Mouse (Mus musculus): ENCODE measurements at regions not wholly inside any gene's neighbourhood (a gene's known extent, or its start where the extent isn't known, plus 50 kb on each side); places are given as distances from the start of the nearest gene placed in this dataset.

DNA sequence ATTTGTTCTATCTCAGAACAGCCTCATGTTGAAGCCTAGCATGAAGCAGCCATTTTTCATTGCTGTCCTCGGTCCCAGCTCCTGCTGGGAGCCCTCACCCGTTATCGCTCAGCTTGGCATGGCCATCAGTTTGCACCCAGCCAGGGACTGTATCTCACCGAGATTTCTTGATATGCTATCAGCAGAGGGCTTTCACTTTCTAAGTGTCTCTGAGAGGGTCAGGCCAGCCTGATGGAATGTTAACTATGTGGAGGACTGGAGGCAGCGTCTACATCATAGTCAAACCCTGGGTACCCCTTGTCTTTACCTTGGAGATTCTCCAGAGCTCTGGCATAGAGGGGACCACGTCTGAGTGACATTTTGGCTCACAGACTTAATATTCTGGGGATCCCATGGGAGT is 84.9 kb upstream of the 4930535I16Rik start:
- Histone ChIP-seq H3K4me3 (no peak overlapping the region), H3K27ac (replicated peaks) (no peak overlapping the region), H3K36me3 (replicated peaks) (no peaks in the 10 kb centered on the region), H3K4me1 (peaks cover 20% of the 10 kb centered on the region), H3K9me3 (no peaks in the 10 kb centered on the region), H3K27me3 (replicated peaks; ENCODE audit: low read depth, poor library complexity, severe bottlenecking) (peaks cover 40% of the 10 kb centered on the region)
- DNase-seq (ENCODE audit: low spot score), result no peak
- 70% methylated on average over 6 of the region's 6 CpGs for WGBS

DNA sequence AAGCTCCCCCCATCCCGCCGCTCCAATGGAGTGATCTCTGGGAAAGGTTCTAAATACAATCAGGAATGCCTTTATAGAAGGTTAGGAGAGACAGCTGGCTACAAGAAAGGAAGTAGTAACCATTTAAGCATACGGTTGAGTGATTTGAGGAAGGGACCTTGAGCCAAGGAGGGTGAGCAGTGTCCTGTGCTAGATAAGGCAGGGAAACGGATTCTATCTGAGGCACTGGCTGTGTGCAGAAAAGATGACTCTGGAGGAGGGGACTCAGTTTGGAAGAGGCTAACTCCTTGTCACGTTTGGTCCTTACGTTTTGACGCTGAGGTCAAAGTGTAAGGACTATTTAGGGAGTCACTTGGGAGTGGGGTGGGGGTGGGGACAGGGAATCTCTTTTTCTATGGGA is 84.3 kb upstream of the 4930535I16Rik start:
- WGBS, result 79% methylated on average over 7 of the region's 7 CpGs

DNA sequence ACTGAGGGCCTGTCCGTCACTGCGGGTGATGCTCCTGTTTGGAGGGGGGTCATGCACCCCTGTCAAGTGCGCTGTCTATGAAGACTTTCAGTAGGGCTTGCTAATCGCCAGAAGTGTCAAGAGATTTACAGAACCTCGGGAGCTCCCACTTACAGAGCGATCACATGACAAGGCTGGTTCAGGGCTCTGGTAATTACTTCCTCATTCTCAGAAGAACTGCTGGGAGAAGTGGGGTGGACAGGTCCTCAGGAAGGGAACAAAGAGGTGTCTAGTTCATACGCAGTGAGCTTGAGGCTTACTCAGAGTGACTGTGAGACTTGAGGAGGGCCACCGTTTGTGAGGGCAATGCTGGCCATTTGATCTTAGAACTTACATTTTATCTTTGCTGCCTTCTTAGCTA is 78.0 kb upstream of the 4930535I16Rik start:
- H3K9me3 ChIP-seq, result peaks cover 7% of the 10 kb centered on the region; the same call in 1 of the 2 replicates
- no peak overlapping the region for H3K27ac ChIP-seq (replicated peaks)
- no peak overlapping the region for H3K4me3 ChIP-seq
- 80% methylated on average over 8 of the region's 8 CpGs for WGBS
- H3K36me3 ChIP-seq (replicated peaks), result no peaks in the 10 kb centered on the region
- no peak for DNase-seq (ENCODE audit: low spot score)
- H3K4me1 ChIP-seq, result peaks cover 36% of the 10 kb centered on the region
- peaks cover 65% of the 10 kb centered on the region for H3K27me3 ChIP-seq (replicated peaks; ENCODE audit: low read depth, poor library complexity, severe bottlenecking)

More for the DNA sequence above, 84.3 kb upstream of the 4930535I16Rik start:
- Histone ChIP-seq H3K9me3 (no peaks in the 10 kb centered on the region), H3K27ac (replicated peaks) (no peak overlapping the region), H3K4me3 (no peak overlapping the region), H3K27me3 (replicated peaks; ENCODE audit: low read depth, poor library complexity, severe bottlenecking) (peaks cover 45% of the 10 kb centered on the region), H3K4me1 (peaks cover 20% of the 10 kb centered on the region), H3K36me3 (replicated peaks) (no peaks in the 10 kb centered on the region)
- no peak for DNase-seq (ENCODE audit: low spot score)

DNA sequence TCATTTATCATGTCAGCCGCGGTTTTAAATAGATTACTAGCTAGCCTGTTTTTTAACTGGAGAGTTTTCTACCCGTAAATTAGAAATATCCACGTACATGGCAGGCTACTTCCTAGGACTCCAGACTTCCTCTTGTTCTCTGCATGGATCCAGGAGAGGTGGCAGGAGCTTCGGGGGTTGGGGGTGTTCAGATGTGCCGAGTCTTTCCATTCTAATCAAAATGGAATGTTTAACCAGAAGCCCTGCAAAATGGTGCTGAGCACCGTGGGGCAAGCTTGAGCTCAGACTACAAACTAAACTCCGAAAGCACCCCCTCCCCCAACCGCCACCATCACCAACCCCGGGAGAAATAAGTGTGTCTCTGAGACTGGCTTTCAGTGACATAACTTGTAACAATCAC is 73.4 kb upstream of the 4930535I16Rik start:
- H3K27ac ChIP-seq (replicated peaks), result peak overlapping the region; percentile 63; the same call in 1 of the 2 replicates

DNA sequence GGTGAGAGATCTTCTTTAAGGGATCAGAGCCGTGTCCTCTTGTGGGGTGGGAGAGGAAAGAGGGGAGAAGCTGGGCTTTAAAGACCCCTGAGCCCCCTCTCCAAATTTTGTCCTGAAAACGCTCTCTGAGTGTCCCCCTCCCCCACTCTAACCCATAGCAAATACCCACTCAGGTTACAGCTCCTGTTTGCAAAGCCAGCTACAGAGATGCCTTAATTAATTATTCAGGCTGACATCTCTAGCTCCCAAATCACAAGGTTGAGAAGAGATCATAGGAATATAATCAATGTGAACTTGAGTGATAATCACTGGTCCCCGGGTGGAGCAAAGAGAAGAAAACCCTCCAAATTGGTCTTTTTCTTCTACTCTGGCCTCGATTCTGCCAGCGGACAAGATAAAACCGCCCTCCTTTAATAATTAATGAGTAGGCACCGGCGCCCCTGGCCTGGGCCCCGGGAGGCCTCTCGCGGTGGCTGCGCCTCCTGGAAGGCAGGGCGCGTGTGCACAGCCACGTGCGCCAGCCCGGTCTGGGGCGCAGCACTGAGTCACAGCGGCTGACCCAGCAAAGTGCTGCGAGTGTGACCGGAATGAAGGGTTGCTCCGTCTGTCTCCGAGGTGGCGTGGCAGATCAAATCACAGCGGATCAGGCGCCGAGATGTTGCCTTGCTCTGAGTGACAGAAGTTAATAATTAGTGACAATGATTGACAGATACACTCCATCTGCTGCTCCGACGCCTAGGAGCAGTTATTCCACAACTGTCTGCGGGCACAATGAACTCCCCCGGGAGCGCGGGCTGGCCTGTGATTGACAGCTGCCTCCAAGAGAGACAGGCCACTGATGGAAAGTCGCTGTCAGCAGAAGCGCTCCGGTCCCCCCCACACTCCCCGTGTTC is 72.7 kb upstream of the 4930535I16Rik start:
- peak; percentile 70 for DNase-seq (ENCODE audit: low spot score)
- WGBS, result 2% methylated on average over 37 of the region's 37 CpGs
- H3K36me3 ChIP-seq (replicated peaks), result no peaks in the 10 kb centered on the region
- peaks cover 45% of the 10 kb centered on the region for H3K4me1 ChIP-seq
- peak overlapping the region; percentile 56 for H3K4me3 ChIP-seq
- peaks cover 77% of the 10 kb centered on the region for H3K27me3 ChIP-seq (replicated peaks; ENCODE audit: low read depth, poor library complexity, severe bottlenecking)
- peak overlapping the region; percentile 63 for H3K27ac ChIP-seq (replicated peaks)
- no peaks in the 10 kb centered on the region for H3K9me3 ChIP-seq

More for the DNA sequence above, 73.4 kb upstream of the 4930535I16Rik start:
- Histone ChIP-seq H3K36me3 (replicated peaks) (no peaks in the 10 kb centered on the region), H3K9me3 (peaks cover 4% of the 10 kb centered on the region; the same call in 1 of the 2 replicates), H3K4me1 (peaks cover 43% of the 10 kb centered on the region), H3K27me3 (replicated peaks; ENCODE audit: low read depth, poor library complexity, severe bottlenecking) (peaks cover 74% of the 10 kb centered on the region), H3K4me3 (peak overlapping the region; percentile 56)
- 9% methylated on average over 10 of the region's 10 CpGs for WGBS
- DNase-seq (ENCODE audit: low spot score), result peak; percentile 34
